Mouse (Mus musculus) stomach, postnatal 0 days (tissue): ENCODE measurements around the gene Dcbld1. TPM values are rescaled to one million over a fixed set of nuclear protein-coding genes. Genes with fewer than 3 reads are reported as not detected.
"Not testable (repeated sequence)": the region's sequence is repeated elsewhere in the genome, so short reads cannot be mapped to it uniquely, and the experiment has no call there.

Source experiments
- ATAC-seq: fragments of 200-750 bp; cut with Nextera tagmentation; 2 replicates; pipeline ENCODE4 v1.8.0; 2017; ENCODE audit not compliant: low FRiP score, low TSS enrichment
- DNase-seq: peaks from one replicate; pipeline ENCODE4 v3.0.0-alpha.2; 2016; ENCODE audit warnings: low spot score
- H3K27ac ChIP-seq: fragments of 300-500 bp; sonication (generic); replicated peaks from 2 replicates; pipeline ENCODE4 v1.5.1; 2014; ENCODE audit warnings: mild to moderate bottlenecking, control low read depth
- H3K27me3 ChIP-seq: fragments of 300-500 bp; sonication (generic); 2 replicates; pipeline ENCODE4 v1.6.1; 2014; ENCODE audit warnings: low read length; ENCODE audit not compliant: control insufficient read depth, insufficient read depth
- H3K36me3 ChIP-seq: fragments of 300-500 bp; sonication (generic); 2 replicates; pipeline ENCODE4 v1.6.1; 2014; ENCODE audit warnings: low read length, mixed read lengths; ENCODE audit not compliant: control insufficient read depth, insufficient read depth
- H3K4me1 ChIP-seq: fragments of 300-500 bp; sonication (generic); replicated peaks from 2 replicates; pipeline ENCODE4 v1.6.1; 2014; ENCODE audit warnings: antibody characterized with exemption; ENCODE audit not compliant: control insufficient read depth, insufficient read depth
- H3K4me2 ChIP-seq: fragments of 300-500 bp; sonication (generic); replicated peaks from 2 replicates; pipeline ENCODE4 v1.6.1; 2014; ENCODE audit warnings: low read depth, mild to moderate bottlenecking, control low read depth, moderate library complexity
- H3K4me3 ChIP-seq: fragments of 300-500 bp; sonication (generic); 2 replicates; pipeline ENCODE4 v1.5.1; 2014; ENCODE audit warnings: low read depth, low read length, control low read depth
- H3K9ac ChIP-seq: fragments of 300-500 bp; sonication (generic); 2 replicates; pipeline ENCODE4 v1.6.1; 2014; ENCODE audit warnings: mild to moderate bottlenecking, low read length, control low read depth, mixed read lengths
- H3K9me3 ChIP-seq: fragments of 300-500 bp; sonication (generic); 2 replicates; pipeline ENCODE4 v1.6.1; 2016; ENCODE audit warnings: low read length; ENCODE audit not compliant: control insufficient read depth
- CTCF ChIP-seq: IDR thresholded peaks from 2 replicates; pipeline ENCODE4 v1.5.1; 2016; ENCODE audit warnings: antibody characterized with exemption, low read depth, mild to moderate bottlenecking, moderate library complexity
- EP300 ChIP-seq: optimal IDR thresholded peaks from 2 replicates; pipeline ENCODE3; 2016; ENCODE audit warnings: antibody characterized with exemption
- WGBS: fragments of 180-500 bp; shearing (Covaris S2); extraction: QIAGEN DNeasy Blood & Tissue Kit; methylation state at CpG from one replicate; pipeline ENCODE4 v1.1.7; 2014; 5-methylcytosine and 5-hydroxymethylcytosine counted together
- polyA plus RNA-seq: library from polyadenylated mRNA; unstranded; fragments of >200 nt; fragmentation: Nextera tagmentation; extraction: Ambion mirVana; gene quantifications from 2 replicates; pipeline ENCODE4 v1.2.1, GENCODE M21; 2015

Dcbld1 gene
- polyA plus RNA-seq, 1 experiment from 2014 or later, result 16.6 TPM

DNA sequence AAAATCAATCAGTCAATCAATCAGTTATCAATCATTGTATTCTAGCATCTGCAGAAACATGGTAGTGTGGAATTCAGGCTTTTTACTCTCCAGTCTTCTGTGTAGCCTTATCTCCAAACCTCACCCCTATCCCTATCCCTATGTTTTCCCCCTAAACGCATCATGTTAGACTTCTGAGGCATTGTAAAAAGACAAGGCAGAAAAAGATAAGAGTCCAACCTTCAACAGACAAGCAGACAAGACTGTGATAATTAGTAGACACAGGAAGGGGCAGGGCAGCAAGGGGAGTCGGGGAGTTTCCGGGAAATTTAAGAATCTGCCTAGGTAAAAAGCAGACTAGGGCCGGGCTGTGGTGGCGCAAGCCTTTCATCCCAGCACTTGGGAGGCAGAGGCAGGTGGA, 38.0 kb downstream of the Dcbld1 start:
- H3K27me3 ChIP-seq, result no peaks in the 10 kb centered on the region
- DNase-seq (no peak), ATAC-seq (no peak)
- H3K4me1 ChIP-seq, result no peaks in the 10 kb centered on the region
- H3K9me3 ChIP-seq, result no peaks in the 10 kb centered on the region
- no peaks in the 10 kb centered on the region for H3K36me3 ChIP-seq
- no peak overlapping the region for H3K4me2 ChIP-seq
- TF ChIP-seq CTCF, result no peak
- TF ChIP-seq EP300, result no peak
- no peak overlapping the region for H3K9ac ChIP-seq
- no peak overlapping the region for H3K27ac ChIP-seq
- WGBS, result 77% methylated on average over 5 of the region's 5 CpGs
- H3K4me3 ChIP-seq, result no peak overlapping the region

DNA sequence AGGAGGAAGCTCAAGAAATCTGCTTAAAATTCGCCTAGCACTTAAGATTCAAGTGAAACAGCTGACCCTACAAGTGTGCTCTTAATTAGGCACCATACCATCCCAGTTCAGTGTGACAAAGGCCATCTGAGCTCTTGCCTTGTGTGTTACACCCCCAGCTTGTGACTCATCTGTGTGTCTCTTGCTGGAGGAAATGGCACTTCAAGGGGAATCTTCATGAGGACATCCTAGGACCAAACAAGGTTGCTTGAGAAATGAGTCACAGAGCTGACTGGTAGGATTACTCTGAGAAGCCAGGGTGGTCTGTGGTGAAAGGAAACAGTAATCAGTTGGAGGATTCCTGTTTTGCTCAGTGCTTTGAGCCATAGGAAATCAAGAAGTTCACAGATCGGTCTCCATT, 39.6 kb downstream of the Dcbld1 start:
- 77% methylated on average over 2 of the region's 2 CpGs for WGBS
- Histone ChIP-seq H3K27ac (no peak overlapping the region), H3K4me1 (no peaks in the 10 kb centered on the region), H3K4me2 (no peak overlapping the region), H3K9ac (no peak overlapping the region), H3K4me3 (no peak overlapping the region), H3K27me3 (no peaks in the 10 kb centered on the region), H3K36me3 (no peaks in the 10 kb centered on the region), H3K9me3 (no peaks in the 10 kb centered on the region)
- no peak for TF ChIP-seq EP300
- TF ChIP-seq CTCF, result no peak
- DNase-seq (no peak), ATAC-seq (peak; percentile 53)

DNA sequence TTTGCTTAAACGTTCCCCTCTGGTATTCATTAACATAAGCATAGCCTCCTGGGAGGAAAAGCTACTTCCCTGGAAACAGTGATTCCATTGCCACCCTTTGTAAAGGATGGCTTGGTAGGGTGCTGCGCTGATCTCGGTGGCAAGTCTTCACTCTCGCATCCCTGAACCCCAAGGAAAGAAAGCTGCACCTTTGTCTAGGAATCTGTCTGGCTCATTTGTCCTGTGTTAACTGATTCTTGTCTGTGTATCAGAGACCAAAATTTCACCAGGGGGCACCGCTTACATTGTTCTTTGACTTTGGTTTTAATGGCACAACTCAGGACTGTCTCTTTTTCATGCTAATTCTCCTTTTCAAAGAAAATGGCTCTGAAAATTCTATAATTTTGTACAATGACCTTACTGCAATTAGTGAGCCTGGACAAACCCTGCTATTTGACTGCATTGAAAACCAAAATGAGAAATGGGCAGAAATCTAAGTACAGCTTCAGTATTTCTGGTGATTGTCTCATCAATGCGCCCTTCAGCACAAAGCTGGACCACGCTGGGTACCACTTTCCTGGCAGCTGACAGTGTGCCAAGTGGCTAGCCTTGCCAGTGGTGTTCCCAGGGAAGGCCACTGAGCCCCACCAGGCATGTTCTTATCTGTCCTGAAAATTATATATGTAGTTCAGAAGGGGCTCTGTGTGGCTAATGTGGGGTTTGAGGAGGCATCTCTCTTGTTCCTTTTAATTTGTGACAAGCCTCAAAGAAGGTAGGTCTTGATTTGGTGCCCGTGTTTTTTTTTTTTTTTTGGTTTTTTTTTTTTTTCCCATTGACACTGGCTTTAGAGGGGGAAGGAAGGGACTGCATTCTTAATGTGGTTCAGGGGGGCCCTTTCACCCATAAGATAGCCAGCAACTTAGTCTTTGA, 40.8 kb downstream of the Dcbld1 start:
- no peak for DNase-seq
- TF ChIP-seq CTCF (no peak), EP300 (no peak)
- Histone ChIP-seq H3K4me2 (no peak overlapping the region), H3K4me1 (no peaks in the 10 kb centered on the region), H3K9ac (no peak overlapping the region), H3K27ac (no peak overlapping the region), H3K36me3 (no peaks in the 10 kb centered on the region), H3K9me3 (no peaks in the 10 kb centered on the region), H3K4me3 (no peak overlapping the region), H3K27me3 (no peaks in the 10 kb centered on the region)
- 66% methylated on average over 8 of the region's 8 CpGs for WGBS
- ATAC-seq, result no peak

DNA sequence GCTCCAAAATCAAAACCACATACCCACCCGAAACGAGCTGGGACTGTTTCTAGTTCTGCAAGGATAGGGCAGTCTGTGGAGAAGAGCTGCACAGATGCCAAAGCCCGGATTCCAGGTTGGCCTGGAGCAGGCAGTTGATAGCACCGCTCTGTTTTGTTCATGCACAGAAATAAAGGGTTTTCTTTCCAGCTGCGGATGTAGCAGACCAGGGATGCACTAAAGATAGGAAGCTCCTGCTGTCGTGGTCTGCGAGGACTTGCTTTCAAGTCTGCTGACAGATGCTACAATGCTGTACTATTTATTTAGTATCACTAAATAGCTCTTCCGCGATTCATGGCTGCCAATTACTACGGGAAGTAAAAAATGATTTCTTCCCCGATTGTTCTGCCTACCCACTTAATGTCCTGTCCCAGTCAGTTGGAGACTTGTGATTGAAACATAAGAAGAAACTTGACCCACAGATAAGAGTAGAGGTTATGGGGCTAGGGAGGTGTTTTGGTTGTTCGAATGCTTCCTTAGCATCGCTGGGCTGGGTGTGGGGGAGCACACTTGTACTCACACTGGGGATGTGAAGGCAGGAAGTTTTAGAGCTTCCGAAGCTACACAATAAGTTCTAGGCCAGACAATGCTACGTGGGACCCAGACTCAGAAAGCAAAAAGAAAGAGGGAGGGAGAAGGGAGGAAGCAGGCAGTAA, 41.6 kb downstream of the Dcbld1 start:
- DNase-seq, result no peak

DNA sequence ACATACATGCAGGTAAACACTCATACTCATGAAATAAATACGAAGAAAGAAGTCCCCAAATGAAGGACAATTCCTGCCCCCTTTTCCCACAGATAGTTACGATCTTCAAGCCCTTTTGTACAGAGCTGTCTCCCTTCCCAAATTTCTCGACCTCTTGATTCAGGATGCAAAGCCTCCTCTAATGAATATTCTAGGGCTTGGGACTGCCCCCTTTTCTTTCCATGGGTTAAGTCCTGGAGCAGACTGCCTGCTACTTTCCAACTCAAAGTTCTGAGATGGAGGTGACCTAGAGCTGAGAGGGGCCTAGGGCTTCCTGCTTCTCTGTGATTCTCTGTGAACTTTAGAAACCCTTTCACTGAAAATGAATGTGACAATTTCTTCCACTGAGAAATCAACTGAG, 43.2 kb downstream of the Dcbld1 start:
- Histone ChIP-seq H3K27me3 (no peaks in the 10 kb centered on the region), H3K4me3 (no peak overlapping the region), H3K4me2 (no peak overlapping the region), H3K36me3 (no peaks in the 10 kb centered on the region), H3K9ac (no peak overlapping the region), H3K9me3 (no peaks in the 10 kb centered on the region), H3K27ac (no peak overlapping the region), H3K4me1 (no peaks in the 10 kb centered on the region)
- ATAC-seq (no peak), DNase-seq (no peak)
- TF ChIP-seq CTCF (no peak), EP300 (no peak)
- 88% methylated on average over 3 of the region's 3 CpGs for WGBS

More for the DNA sequence above, 41.6 kb downstream of the Dcbld1 start:
- no peaks in the 10 kb centered on the region for H3K27me3 ChIP-seq
- H3K4me1 ChIP-seq, result no peaks in the 10 kb centered on the region
- H3K4me2 ChIP-seq, result no peak overlapping the region
- H3K4me3 ChIP-seq, result no peak overlapping the region
- no peaks in the 10 kb centered on the region for H3K36me3 ChIP-seq
- no peak overlapping the region for H3K27ac ChIP-seq
- no peak for ATAC-seq
- WGBS, result 64% methylated on average over 15 of the region's 15 CpGs
- H3K9me3 ChIP-seq, result no peaks in the 10 kb centered on the region
- no peak overlapping the region for H3K9ac ChIP-seq
- no peak for TF ChIP-seq EP300
- no peak for TF ChIP-seq CTCF

DNA sequence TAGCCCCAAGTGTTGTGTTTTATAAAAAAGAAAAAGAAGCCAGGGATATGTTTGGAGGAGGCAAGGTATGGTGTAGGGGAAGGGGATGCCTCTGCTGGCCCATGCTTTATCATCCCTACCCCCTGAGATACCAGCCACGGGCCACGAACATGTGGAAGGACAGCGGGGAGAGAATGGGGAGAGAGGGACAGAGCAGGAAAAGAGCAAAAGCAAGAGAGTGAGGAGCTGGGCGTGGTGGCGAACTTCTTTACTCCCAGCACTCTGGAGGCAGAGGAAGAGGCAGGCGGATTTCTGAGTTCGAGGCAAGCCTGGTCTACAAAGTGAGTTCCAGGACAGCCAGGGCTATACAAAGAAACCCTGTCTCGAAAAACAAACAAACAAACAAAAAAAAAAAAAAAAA, 44.1 kb downstream of the Dcbld1 start:
- H3K4me2 ChIP-seq, H3K9ac ChIP-seq, DNase-seq, H3K4me3 ChIP-seq, H3K27me3 ChIP-seq, H3K36me3 ChIP-seq, H3K9me3 ChIP-seq, H3K4me1 ChIP-seq: not testable (repeated sequence)
- WGBS, result 69% methylated on average over 8 of the region's 8 CpGs
- ATAC-seq, result peak; percentile 37; the same call in 1 of the 2 replicates
- H3K27ac ChIP-seq, result peak overlapping the region; percentile 65; the same call in 1 of the 2 replicates
